Mouse (Mus musculus) testis, adult 2 months (tissue): ENCODE results near the gene Hist1h2be. TPM values are rescaled to one million over a fixed set of nuclear protein-coding genes. Genes with fewer than 3 reads are reported as not detected.
"Not testable (repeated sequence)": the region's sequence is repeated elsewhere in the genome, so short reads cannot be mapped to it uniquely, and the experiment has no call there.

Experiments used
- H3K27ac ChIP-seq: fragments of 200-500 bp; 2 replicates; pipeline ENCODE4 v1.5.1; 2012; ENCODE audit warnings: low read depth, low read length; ENCODE audit not compliant: control insufficient read depth, insufficient read depth
- H3K27me3 ChIP-seq: fragments of 200-500 bp; 2 replicates; pipeline ENCODE4 v1.6.1; 2012; ENCODE audit warnings: mild to moderate bottlenecking, low read length, moderate library complexity; ENCODE audit not compliant: control insufficient read depth, insufficient read depth
- H3K36me3 ChIP-seq: fragments of 200-500 bp; 2 replicates; pipeline ENCODE4 v1.6.1; 2012; ENCODE audit warnings: mild to moderate bottlenecking, low read length; ENCODE audit not compliant: control insufficient read depth, insufficient read depth
- H3K4me1 ChIP-seq: fragments of 200-500 bp; 2 replicates; pipeline ENCODE4 v1.6.1; 2012; ENCODE audit warnings: low read length; ENCODE audit not compliant: control insufficient read depth, insufficient read depth
- H3K4me3 ChIP-seq: fragments of 200-500 bp; 2 replicates; pipeline ENCODE4 v1.5.1; 2012; ENCODE audit warnings: low read depth, mild to moderate bottlenecking, low read length, moderate library complexity, mixed read lengths; ENCODE audit not compliant: control insufficient read depth
- CTCF ChIP-seq: fragments of 200-500 bp; IDR thresholded peaks from 2 replicates; pipeline ENCODE4 v1.5.1; 2012; ENCODE audit warnings: low read depth, mild to moderate bottlenecking, inconsistent platforms, low read length, moderate library complexity; ENCODE audit not compliant: control insufficient read depth, insufficient read depth, insufficient replicate concordance
- POLR2A ChIP-seq: fragments of 200-500 bp; IDR thresholded peaks from 2 replicates; pipeline ENCODE4 v1.6.1; 2012; ENCODE audit warnings: low read depth, mild to moderate bottlenecking, inconsistent platforms, low read length, moderate library complexity; ENCODE audit not compliant: control insufficient read depth
- polyA plus RNA-seq: library from polyadenylated mRNA; depleted of rRNA; stranded (reverse); fragments of >200 nt; gene quantifications from 2 replicates; pipeline ENCODE4 v1.2.3, GENCODE M21; 2012

Gene Hist1h2be
- polyA plus RNA-seq, 1 experiment = 0.42 TPM

GRCm38 (mm10) chr13:23573034-23573897 lies 47.7 kb downstream of the Hist1h2be start:
- not testable (repeated sequence) for H3K4me3 ChIP-seq, H3K27ac ChIP-seq, H3K27me3 ChIP-seq, H3K36me3 ChIP-seq, H3K4me1 ChIP-seq

GRCm38 (mm10) chr13:23572218-23573033 lies 48.5 kb downstream of the Hist1h2be start:
- TF ChIP-seq CTCF = no peak
- TF ChIP-seq POLR2A = no peak
- Histone ChIP-seq H3K27me3 (no peaks in the 10 kb centered on the region; the same call in 1 of the 2 replicates), H3K4me3 (no peak overlapping the region), H3K4me1 (peaks cover 4% of the 10 kb centered on the region), H3K36me3 (no peaks in the 10 kb centered on the region), H3K27ac (no peak overlapping the region)

- H3K27ac ChIP-seq, H3K27me3 ChIP-seq, H3K4me1 ChIP-seq, H3K4me3 ChIP-seq, H3K36me3 ChIP-seq: not testable (repeated sequence)
Observed at GRCm38 (mm10) chr13:23571504-23572217, 49.3 kb downstream of the Hist1h2be start.

- H3K27me3 ChIP-seq = no peaks in the 10 kb centered on the region
Observed at GRCm38 (mm10) chr13:23571022-23571503, 49.9 kb downstream of the Hist1h2be start, which contains the start of the genes Hist1h2ae and Hist1h2bg. Gene Hist1h2ae (minus strand): TSS chr13:23571220. Gene Hist1h2bg (plus strand): TSS chr13:23571396.

GRCm38 (mm10) chr13:23570261-23571021 lies 50.5 kb downstream of the Hist1h2be start:
- H3K27ac ChIP-seq = peak overlapping the region; percentile 62; the same call in 1 of the 2 replicates
- H3K4me1 ChIP-seq, H3K27me3 ChIP-seq, H3K36me3 ChIP-seq: not testable (repeated sequence)
- H3K4me3 ChIP-seq = peak overlapping the region; percentile 44

More at GRCm38 (mm10) chr13:23571022-23571503, 49.9 kb downstream of the Hist1h2be start, which contains the start of the genes Hist1h2ae and Hist1h2bg:
- peaks cover 4% of the 10 kb centered on the region for H3K4me1 ChIP-seq
- TF ChIP-seq CTCF (no peak), POLR2A (no peak)
- H3K4me3 ChIP-seq = peak within 1 kb of the TSS; percentile 44
- H3K27ac ChIP-seq = peak within 1 kb of the TSS; percentile 62; the same call in 1 of the 2 replicates
- no peaks in the 10 kb centered on the region for H3K36me3 ChIP-seq

GRCm38 (mm10) chr13:23564482-23564881 lies 56.4 kb downstream of the Hist1h2be start:
- Histone ChIP-seq H3K4me3 (no peak overlapping the region), H3K27ac (no peak overlapping the region), H3K27me3 (no peaks in the 10 kb centered on the region), H3K4me1 (peaks cover 4% of the 10 kb centered on the region), H3K36me3 (no peaks in the 10 kb centered on the region)
- no peak for TF ChIP-seq CTCF
- no peak for TF ChIP-seq POLR2A
